Mouse (Mus musculus) adrenal gland, postnatal 4 days (tissue): ENCODE results near the gene Tnni3k. TPM values are rescaled to one million over a fixed set of nuclear protein-coding genes. Genes with fewer than 3 reads are reported as not detected.

Experiments
- DNase-seq, 2 experiments: peaks; one replicate each; pipeline ENCODE4 v3.0.0; 2021 to 2022; ENCODE audit warnings: low spot score in 2 of 2, mixed read lengths in 2 of 2
- total RNA-seq, 2 experiments: library from RNA; stranded (reverse); gene quantifications; 2 replicates each; pipeline ENCODE4 v1.2.3; 2021

Tnni3k gene
- total RNA-seq, 2 experiments from 2014 or later, result not detected

GRCm38 (mm10) chr3:154953088-154953487, 102.1 kb downstream of the Tnni3k start:
- DNase-seq, result no peak

GRCm38 (mm10) chr3:154949551-154949950, 105.7 kb downstream of the Tnni3k start:
- DNase-seq, result no peak

DNA sequence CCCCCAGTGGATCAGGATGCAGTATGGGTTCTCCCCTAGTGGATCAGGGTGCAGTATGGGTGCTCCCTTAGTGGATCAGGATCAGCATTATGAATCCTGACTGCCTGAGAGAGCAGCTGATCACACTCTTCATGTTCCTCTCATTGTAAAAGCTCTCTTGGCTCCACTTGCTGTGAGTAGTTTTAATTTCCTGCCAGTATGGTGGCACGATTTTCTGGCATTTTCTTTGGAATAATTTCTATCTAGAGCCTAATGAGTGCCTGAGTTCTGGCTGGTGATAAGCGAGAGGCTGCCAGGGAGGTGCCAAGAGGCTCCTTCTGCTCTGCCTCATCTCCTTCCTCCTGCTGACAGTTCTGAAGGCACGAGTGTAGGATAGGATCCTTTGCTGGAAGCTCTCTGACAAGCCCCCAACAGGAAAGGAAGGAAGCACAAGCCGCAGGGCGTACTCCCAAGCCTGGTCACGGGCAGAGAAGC, 109.5 kb downstream of the Tnni3k start:
- no peak for DNase-seq

DNA sequence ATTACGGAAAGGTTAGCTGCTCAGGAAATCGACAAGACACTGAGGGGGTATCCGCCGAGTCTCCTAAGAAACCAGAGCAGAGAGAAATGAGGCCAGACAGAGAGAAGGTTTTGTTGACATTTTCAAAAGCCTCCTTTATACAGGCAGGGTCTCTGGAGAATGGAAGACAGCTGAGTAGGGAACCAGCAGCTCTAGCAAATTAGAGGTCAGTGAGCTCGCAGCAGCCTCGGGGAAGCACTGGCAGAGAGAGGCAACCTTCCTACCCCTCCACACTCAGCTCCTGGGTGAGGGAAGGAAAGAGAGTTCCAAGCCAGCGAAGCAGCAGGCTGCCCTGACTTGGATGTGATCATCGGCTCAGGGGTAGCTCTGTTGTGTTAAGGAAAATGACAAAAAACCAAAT, 127.5 kb downstream of the Tnni3k start:
- DNase-seq, result no peak

DNA sequence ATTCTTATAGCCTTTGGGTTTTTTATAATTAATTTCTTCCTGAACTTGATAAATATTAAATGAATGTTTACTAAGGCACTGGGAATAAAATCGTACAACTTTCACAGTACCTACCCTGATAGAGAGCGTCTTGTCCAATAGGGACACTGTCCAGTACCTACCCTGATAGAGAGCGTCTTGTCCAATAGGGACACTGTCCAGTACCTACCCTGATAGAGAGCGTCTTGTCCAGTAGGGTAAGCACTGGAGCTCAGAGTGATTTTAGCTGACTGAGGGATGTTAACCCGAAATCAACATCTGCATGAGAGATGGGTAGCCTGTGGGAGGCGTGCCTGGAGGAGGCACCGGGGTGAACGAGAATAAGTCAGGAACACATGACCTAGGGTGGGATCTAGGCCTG, 130.3 kb downstream of the Tnni3k start:
- no peak for DNase-seq

GRCm38 (mm10) chr3:154915566-154915965, 139.6 kb downstream of the Tnni3k start:
- DNase-seq, result no peak

- DNase-seq, result no peak
These were observed 141.6 kb downstream of the Tnni3k start for GRCm38 (mm10) chr3:154913641-154914040.

DNA sequence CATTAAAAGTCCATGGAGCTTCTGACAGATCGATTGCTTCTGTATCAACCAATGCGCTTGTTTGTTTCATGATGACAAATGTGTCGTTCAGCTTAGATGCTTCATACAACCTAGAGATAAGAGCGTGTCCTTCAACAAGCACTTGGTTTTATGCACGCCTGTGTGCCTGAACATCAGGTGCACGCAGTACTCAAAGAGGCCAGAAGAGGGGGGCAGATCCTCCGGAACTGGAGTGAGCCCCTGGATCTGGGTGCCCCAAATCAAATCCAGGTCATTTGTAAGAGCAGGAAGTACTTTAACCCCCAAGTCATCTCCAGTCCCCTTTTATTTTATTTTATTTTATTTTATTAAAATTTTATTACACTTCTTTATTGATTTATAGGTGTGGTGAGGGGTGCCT, 158.5 kb downstream of the Tnni3k start:
- DNase-seq, result peak in 1 of 2 experiments; percentile 6

- no peak for DNase-seq
These were observed 162.0 kb downstream of the Tnni3k start for GRCm38 (mm10) chr3:154893225-154893624.

GRCm38 (mm10) chr3:154885452-154885851, 169.8 kb downstream of the Tnni3k start:
- DNase-seq, result peak in 1 of 2 experiments; percentile 6

DNA sequence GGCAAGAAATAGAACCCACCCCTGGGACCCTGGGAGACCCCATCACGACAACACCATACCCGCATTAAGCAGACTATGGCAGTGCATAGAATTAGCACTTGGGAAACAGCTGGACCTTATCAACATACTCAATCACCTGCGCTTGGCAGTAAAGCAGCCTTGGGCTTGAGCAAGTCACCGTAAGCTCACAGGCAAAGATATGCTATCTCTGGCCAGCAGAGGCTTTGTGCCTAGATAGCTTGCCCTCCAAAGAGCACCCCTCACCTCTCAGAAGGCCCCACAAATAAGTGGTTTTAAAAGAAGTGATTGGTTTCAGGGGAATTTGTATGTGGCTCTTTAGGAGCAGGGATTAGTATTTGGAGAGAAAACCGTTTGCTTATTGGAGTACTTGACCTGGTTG, 170.2 kb downstream of the Tnni3k start:
- no peak for DNase-seq

DNA sequence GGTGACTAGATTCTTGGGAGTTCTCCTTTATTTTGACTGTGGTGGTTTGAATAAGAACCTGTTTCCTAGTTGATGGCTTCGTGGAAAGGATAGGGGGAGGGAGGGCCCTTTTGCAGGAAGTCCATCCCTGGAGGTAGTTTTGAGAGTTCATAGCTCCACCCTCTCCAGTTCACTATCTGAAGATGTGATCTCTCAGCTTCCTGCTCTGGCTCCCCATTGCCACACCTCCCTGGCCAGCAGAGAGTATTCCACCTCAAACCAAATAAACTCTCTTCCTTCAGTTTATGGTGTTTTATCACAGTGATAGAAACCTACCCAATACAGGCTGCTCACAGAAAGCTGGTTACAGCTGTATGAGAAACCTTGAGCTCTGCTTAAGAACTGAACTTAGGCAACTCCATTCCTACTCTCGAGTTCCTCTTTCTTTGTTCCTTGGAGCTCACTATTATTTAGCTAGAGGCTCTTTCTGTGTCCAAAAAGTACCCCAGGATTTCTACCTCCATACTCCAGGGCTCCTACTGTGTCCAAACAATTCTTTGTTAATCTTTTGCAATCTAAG, 173.7 kb downstream of the Tnni3k start:
- no peak for DNase-seq

DNA sequence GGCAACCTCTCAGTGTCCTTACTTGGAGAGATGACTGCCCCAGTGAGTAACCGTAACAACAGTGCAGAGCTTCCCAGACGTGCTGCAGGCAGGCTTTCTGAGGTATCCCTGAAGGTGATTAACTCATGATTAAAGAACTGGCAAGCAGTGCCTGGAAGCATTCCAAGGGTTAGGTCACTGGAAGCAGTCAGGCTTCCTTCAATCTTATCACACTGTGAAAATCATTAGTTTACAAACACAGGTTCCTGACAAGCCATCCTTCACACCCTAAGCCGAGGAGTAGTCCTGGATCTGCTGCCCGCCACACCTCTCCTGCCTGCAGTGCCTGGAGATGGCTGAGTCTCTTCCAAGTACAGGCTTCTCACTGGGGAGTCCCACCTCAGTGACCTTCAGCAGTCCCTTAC, 174.7 kb downstream of the Tnni3k start:
- no peak for DNase-seq

- DNase-seq, result no peak
These were observed 175.1 kb downstream of the Tnni3k start for GRCm38 (mm10) chr3:154880108-154880507.

DNA sequence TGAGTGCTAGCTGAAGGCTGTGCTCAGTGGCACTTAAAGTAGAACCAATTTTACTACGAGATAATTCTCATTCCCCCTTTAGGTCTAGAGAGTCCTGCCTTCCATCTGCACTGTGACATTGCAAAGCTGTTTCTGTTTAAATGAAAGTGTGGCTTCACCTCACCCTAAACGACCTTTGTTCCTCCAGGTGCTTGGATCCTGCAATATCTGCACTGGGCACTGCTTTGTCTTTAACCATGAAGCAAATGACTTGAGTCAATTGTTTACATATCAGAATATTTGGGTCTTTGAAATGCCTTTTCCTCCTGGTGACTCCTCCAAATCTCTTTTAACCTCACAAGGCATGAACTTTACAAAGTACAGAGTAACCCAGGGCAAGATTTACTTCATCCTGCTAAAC, 175.7 kb downstream of the Tnni3k start:
- DNase-seq, result no peak

DNA sequence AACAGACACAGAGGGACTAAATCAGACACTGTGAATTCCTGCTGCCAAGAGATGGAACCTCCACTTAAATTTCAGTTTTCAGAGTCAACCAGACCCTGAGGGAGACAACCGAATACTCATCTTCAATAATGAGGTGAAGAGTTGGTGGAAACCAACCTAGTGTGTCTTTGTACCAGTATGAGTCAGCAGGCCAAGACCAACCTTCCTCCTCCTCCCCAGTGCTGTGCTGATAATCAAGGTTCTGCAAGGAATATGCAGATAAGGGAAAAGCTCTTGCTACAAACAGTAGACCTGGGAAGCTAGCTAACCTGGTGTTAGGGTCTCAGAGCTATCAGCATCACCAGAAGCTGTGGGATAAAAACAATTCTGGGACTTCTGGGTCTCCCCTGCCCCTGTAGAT, 176.1 kb downstream of the Tnni3k start:
- no peak for DNase-seq

DNA sequence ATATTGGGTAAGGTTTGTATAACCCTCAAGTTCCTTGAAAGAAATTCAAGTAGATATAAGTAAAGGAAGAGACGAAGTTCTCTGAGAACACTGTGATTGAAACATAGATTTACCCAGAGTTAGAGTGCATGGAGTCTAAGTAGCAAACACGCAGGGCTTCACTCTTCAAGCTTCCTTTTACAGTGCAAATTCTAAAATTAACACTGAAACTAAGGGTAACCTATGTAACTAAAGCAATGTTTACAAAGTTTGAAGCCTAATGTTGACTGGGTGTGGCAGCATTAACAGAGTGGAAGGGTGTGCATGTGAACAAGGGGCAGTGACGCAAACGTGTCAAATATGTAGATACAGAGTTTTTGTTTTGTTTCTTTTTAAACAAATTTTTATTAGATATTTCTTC, 186.4 kb downstream of the Tnni3k start:
- DNase-seq, result no peak

DNA sequence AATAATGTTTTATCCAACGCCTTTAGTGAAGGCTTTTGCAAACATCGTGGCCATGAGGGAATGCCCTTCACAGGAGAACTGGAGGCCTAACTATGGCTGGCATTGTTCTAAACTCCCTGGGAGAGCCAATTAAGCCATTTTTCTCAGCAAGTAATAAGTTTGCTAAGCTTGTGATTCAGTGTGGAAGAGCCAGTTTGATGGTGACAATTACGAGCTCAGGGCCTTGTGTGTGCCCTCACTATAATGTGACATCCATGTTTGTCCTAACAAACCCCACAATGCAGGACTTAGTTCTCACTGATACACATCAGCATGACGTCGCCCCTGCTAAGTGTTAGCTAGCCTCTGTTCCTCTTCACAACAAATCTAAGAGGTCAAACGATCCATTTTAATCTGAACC, 193.3 kb downstream of the Tnni3k start:
- DNase-seq, result no peak

- no peak for DNase-seq
These were observed 195.5 kb downstream of the Tnni3k start for GRCm38 (mm10) chr3:154859721-154860120.

GRCm38 (mm10) chr3:154853257-154853656, 201.9 kb downstream of the Tnni3k start:
- DNase-seq, result no peak

GRCm38 (mm10) chr3:154852281-154852680, 202.9 kb downstream of the Tnni3k start:
- DNase-seq, result no peak

- DNase-seq, result no peak
These were observed 213.0 kb downstream of the Tnni3k start for GRCm38 (mm10) chr3:154842247-154842646.

DNA sequence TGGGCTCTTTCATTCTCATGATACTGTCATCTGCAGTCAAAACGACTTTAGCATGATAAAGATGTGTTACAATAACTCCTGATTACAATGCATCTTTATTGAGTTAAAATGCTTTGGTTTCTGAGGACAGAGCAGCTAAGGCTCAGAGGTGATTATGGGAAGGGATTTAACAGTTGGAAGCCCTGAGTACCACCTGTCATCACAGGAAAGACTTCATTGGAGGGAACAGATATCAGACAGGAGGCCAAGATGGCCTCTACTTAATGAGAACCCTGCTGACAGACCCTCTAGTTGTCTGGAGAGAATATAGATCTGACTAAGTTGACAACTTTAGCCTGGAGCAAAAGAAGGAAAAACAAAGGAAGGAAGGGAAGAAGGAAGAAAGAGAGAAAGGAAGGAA, 214.1 kb downstream of the Tnni3k start:
- DNase-seq, result no peak

GRCm38 (mm10) chr3:154837861-154838260, 217.3 kb downstream of the Tnni3k start:
- no peak for DNase-seq
